Mouse (Mus musculus) E14TG2a.4 (cell line): ENCODE measurements around the gene Cadm2.

Experiments used
- CTCF ChIP-seq: conservative IDR thresholded peaks from 2 replicates; pipeline ENCODE4 v1.5.1; 2014; ENCODE audit warnings: low read length
- POU5F1 ChIP-seq: IDR thresholded peaks from 2 replicates; pipeline ENCODE4 v1.6.1; 2014; ENCODE audit warnings: low read length, borderline replicate concordance

DNA sequence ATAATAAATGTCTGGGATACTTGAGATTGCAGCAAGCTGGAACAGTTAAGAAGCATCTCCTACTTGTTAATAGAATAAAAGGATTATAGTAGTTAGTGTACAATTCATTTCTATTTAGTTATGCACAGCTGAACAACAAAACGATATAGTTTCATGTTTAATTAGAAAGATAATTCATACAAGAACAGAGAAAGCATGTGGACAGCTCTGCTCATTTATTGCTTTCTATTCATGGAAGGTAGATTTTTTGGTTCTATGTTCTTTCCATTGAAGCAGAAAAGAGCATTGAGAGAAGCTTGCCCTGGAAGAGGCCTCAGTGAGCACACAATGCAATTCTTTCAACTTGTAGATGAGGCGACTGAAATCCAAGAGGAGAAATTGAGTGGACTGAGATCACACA lies 623.2 kb downstream of the Cadm2 start:
- TF ChIP-seq CTCF (no peak), POU5F1 (no peak)
